Mouse (Mus musculus) lung, postnatal 0 days (tissue): Measurements from ENCODE around the gene Cyp27b1.

Experiments
- CTCF ChIP-seq: IDR thresholded peaks from 2 replicates; pipeline ENCODE4 v1.5.1; 2016; ENCODE audit warnings: antibody characterized with exemption, mild to moderate bottlenecking
- EP300 ChIP-seq: IDR thresholded peaks from 2 replicates; pipeline ENCODE4 v1.6.1; 2016; ENCODE audit warnings: antibody characterized with exemption, mild to moderate bottlenecking, control low read depth

DNA sequence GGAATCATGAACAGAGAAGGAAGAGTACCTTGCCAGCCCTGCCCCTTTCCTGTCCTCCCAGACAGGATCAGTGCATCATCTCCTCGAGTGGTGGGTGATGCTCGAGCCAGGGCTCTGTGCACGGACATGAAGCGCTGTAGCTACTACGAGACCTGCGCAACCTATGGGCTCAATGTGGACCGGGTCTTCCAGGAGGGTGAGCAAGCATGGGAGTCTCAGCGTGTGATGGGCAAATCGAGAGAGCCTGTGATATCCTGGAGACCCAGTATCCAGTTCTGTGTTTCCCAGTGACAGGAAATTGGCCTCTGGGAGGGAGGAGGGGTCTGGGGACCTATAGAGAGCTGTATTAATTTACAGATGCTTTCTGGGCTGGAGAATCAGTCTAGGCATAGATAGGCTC lies 37.0 kb downstream of the Cyp27b1 start:
- TF ChIP-seq CTCF: no peak
- no peak for TF ChIP-seq EP300
